Mouse (Mus musculus) left cerebral cortex, postnatal 36 days (tissue): Measurements from ENCODE around the gene Dennd2d. TPM values are rescaled to one million over a fixed set of nuclear protein-coding genes. Genes with fewer than 3 reads are reported as not detected.
A peak's percentile ranks its signal among the peaks of the same experiment; 100 is the strongest.

Experiments used
- DNase-seq, 2 experiments: peaks; one replicate each; pipeline ENCODE4 v3.0.0; 2021 to 2022; ENCODE audit warnings: low spot score in 2 of 2, mixed read lengths in 1 of 2
- intact Hi-C: fragments of 180-260 bp; cut with DNase I; formaldehyde crosslinking; loops from one replicate; pipeline ENCODE4 v1.15.1; 2025
- total RNA-seq, 2 experiments: library from RNA; stranded (reverse); gene quantifications; 2 replicates each; pipeline ENCODE4 v1.2.3; 2021

Dennd2d gene
- under 1 TPM in 1 of 2 experiments, not detected in 1; 0.18 TPM for total RNA-seq

DNA sequence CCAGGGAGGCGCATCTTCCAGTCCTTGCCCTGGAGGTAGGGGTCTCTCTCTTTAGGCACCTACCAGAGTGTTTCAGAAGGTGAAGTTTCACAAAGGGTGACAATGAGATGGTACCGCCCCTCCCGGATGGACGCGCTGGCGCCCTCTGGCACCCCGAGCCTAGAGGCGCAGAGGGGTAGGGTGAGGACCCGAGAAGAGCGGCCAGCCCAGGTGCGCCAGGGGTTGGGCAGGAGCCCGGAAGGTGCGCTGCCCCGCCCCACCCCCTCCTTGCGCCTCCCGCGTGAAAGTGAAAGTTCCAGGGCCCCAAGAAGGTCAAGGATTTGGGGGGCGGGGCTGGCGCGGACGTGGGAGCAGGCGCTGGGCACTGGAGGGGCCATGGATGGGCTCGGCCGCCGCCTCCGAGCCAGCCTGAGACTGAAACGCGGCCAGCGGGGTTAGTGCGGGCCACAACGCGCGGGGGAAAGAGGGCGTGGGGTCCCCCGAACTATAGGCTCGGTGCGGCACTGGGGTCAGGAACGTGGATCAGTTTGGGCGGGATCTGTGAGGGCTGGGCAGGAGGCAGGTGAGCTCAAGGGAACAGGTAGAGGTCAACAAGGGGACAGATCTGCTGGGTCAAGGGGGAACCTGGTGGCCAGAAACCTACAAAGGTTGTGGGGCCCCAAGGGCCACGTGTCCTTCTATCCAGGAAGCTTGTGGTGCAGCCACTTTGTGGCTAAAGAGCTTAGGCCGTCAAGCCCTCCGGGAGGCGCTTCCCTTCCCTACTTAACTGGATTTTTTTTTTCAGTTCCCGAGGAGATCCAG, at the start of gene Dennd2d:
Gene Dennd2d (plus strand): TSS at position 125 of the 801 bp plus-strand sequence.
- intact Hi-C loops: no loop called here
- no peak for DNase-seq

DNA sequence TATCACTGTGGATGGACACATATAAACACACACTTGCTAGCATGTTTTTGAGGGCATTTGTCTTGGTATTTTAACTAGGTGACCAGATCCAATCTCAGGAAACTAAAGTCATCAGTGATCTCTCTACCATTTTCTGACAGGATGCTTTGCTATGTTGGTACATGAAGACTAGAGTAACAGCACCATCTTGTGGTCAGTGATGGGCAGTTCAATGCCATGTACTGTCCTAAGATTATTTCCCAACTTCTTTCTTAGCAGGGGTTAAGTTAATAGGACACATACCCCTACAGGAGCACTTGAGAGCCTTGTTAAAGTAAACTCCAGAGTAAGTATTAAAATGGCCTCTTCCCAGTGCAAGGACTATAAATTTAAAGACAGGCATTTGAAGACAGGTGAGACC, 33.6 kb upstream of the Dennd2d start:
- DNase-seq: peak in 1 of 2 experiments; percentile 18
- intact Hi-C loops: loop anchor here (1.0 to 10.0 kb wide), 2 partner anchors 424 to 456 kb away; no protein-coding TSS in a partner anchor

DNA sequence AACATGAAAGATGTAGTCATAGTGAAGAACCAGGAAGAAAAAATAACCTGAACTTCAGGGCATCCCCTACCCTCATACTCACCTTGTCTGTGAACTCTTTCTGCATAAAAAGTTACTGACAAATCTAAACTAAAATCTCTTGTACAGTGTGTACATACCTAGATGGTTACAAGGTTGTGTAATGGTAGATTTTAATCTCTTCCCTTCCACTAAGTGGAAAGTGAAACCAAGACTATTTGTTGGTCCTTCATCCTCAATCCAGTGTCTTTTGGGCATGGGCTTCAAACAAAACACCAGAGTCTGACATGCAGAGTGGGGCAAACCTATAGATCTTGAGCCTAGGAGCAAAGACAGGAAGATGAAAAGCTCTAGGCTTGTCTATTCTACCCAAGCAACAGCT, 33.2 kb upstream of the Dennd2d start:
- intact Hi-C loops: loop anchor here (1.0 to 10.0 kb wide), 2 partner anchors 424 to 457 kb away; no protein-coding TSS in a partner anchor
- no peak for DNase-seq

DNA sequence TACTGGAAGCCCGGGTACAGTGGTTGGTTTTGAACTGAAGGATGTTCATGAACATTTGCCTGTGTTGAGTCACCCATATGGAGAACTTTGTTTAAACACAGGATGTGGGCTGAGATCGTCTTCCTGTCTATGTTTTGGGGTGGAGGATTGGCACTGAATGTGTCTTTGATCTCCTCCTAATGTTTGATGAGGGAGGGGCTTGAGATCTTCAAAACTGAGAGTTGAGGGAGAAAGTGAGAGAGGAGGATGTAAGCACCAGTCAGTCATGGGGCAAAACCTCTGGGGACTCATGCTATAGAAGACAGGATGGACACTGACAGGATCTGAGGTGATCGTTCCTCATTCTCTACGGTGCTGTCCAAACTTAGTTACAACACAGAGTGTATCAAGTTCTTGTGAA, 32.6 kb upstream of the Dennd2d start:
- intact Hi-C loops: loop anchor here (10.0 kb wide), 1 partner anchor 425 kb away; no protein-coding TSS in a partner anchor

DNA sequence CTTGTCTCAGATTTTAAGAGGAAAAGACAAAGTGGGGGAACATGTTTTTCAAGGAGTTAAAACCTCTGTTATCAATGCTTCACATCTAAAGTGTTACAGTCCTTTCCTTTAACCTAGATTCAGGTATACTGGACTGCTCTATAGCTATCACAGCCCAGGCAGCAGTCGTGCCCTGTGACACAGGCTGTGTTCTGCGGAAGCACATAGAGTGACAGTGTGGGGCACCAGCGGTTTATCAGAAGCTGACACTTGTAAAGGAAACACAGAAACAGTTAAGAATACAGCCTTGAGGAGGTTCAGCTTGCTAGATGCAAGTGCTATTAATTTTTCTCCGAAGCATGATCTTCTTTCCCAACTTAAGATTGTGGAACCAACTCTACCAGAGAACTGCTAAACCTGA, 29.6 kb upstream of the Dennd2d start:
- intact Hi-C loops: no loop called here
- DNase-seq: no peak

More for the DNA sequence above, 32.6 kb upstream of the Dennd2d start:
- DNase-seq: no peak

DNA sequence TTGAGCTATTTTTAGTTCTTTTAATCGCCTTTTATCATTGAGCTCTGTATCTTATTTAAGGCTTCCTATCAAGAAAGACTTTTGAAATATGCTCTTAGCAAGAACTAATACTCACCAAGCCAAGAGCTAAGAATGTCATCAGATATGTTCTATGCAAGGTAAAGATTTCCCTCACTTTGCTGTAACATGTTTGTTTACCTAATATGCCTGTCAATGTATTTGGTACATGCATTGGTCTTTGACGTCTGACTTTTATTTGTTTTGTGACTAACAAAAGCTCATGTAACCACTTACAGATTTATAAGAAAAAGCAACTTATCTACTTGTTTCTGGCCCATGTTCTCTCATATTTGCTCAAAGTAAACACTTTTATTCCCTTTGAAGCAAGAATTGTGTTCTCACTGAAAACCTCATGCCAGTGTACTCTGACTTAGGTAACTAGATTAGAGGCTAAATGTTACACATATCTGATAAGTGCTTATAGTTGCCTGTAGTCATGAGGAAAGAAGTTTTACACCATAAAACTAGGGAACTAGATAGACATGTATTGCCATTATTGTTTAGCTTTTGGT, 24.8 kb upstream of the Dennd2d start:
- intact Hi-C loops: no loop called here

DNA sequence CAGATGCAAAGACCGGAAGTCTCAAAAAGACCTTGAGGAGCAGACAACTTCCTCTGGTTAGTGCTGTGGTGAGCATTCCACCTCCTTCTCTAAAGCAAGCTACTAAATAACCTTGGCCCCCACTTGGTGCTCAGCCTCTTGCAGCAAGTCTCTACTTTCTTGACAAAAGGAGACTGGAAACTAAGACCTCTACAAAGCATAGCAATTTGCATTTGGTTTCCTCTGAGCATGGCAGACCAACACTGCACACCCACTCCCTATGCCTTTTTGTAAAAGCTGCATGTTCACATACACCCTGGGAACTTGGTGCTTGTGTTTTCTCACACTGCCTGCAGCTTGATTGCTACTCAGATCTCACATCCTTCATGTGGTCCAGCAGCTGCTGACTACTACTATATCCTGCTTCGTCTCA, 20.1 kb upstream of the Dennd2d start:
- intact Hi-C loops: no loop called here

More for the DNA sequence above, 24.8 kb upstream of the Dennd2d start:
- no peak for DNase-seq

DNA sequence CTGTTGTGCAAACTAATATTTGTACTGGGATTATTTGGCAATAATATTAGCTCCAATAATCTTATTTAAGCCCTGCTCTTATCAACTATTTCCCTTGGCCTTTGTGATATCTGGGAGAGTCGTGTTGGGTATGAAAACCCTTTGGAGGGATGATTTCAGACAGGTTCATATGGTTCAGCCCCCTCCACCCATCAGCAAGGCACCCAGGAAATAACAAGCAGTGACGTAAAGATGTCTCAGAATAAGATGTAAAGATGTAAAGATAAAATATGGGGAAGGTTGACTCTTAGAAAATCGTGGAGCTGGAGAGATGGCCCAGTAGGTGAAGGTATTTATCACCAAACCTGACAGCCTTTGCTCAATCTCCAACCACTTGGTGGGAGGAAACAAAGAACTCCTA, 19.7 kb upstream of the Dennd2d start:
- DNase-seq: no peak
- intact Hi-C loops: no loop called here

More for the DNA sequence above, 20.1 kb upstream of the Dennd2d start:
- DNase-seq: no peak

DNA sequence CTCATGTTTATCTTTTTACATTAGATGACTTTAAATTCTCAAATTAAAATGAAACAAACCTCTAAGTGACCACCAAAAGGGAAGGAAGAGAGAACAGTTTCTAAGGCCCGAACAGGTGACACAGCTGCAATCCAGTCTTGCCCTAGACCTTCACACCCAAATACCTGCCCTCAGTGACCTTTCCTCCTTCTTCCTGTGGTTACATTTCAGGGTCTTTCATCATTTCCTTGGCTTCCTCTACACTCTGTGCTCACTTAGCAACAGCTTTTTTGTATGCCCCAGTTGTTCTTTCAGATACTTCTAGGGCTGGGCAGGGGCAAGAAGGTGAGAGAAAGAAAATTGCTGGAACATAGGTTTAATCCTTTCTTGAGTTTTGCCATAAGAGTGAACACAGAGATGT, 17.5 kb upstream of the Dennd2d start:
- no peak for DNase-seq
- intact Hi-C loops: no loop called here

DNA sequence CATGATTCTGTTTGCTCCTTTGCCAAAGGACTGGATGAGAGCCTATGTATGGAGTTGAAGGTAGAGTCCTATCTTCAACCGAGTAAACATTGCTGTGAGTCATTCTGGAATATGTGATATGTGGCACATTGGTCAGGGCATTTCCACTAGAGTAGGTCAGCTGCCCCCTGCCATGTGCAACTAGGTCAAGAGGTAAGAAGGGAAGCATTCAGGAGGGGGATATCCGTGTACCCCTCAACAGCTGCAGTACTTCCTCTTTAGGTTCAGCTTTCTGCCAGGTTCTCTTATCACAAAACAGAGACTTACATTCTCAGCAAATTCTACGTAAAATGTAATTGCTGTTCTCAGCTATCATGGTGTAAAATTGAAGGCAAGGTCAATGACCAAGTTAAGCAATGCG, 8.0 kb upstream of the Dennd2d start:
- intact Hi-C loops: no loop called here
- no peak for DNase-seq

DNA sequence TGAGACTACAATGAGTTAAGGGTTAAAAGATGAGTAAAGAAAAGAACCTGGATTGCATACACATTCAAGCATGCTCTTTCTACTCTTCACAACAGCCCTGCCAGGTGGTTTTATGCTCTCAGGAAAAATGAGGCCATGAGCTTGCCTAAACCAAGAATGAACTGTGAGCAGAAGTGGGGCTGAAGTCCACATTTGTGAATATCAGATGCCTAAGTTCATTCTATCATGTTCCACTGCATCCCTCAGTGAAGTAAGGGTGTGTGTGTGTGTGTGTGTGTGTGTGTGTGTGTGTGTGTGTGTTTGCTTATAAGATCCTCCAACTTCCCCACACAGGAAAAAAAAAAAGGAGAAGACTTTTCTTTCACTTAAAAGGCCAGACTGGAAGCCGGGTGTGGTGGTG, 5.3 kb upstream of the Dennd2d start:
- DNase-seq: no peak
- intact Hi-C loops: no loop called here

DNA sequence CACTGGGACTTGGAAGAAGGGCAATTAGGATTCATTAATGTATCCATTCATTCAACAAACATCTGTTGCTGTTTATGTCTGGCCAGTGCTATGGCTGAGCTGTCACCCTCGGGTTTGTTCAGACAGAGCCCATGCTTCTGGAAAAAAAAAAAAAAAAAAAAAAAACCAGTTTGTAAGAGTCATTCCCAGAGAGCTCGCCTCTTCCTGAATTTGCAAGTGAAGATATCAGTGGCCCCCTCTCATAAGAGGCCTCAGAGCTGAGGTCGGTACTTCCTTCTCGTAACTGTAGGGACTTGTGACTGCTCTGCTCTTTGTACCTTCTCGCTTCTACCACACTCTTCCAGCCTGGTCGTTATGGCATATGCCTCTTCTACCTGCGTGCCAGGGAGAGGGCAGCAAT, 1.1 kb downstream of the Dennd2d start:
- no peak for DNase-seq
- intact Hi-C loops: no loop called here

DNA sequence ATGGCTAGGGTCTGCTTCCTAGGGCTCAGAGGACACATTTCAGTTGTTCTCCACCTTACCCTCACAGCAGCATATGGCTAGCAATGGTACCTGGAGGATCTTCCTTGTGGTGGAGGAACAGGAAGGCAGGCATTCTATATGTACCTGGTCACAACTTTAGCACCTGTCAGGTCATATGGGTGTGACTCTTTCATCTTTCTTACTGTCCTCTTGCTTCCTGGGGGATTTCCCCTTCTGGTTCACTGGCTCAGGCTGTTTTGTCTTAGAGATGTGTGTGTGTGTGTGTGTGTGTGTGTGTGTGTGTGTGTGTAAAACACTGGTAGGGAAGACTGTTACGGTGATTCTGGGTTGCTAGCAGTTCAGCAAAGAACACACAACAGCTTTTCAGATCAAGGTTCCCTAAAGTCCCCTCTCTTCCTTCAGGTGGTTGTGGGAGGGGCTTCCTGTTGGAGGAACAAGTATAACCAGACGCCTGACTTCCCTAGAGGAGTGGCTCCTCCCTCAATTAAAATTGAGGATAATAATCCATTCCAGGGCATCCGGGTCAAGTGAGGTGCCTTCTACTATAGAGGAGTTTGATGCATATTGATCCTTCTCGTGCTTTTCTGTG, 1.7 kb downstream of the Dennd2d start:
- intact Hi-C loops: no loop called here
- DNase-seq: no peak

DNA sequence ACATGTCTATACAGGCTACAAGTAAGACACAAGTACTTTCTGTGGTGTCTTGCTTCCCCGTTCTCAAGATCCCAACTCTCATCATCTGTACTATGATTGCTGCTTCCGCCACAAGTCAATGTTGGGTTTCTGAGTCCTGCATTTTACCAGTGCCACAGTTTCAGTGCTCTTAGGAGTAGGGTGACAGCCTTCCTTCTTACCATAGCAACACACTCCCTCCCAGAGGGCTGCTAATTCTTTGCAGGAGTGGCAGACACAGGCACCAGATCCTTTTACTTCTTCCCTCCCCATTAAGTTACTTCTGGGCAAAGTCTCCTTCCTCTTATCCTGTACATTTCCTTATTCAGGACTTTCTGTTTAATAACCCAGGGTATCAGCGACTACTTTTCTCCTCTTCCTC, 2.7 kb downstream of the Dennd2d start:
- DNase-seq: no peak
- intact Hi-C loops: no loop called here

DNA sequence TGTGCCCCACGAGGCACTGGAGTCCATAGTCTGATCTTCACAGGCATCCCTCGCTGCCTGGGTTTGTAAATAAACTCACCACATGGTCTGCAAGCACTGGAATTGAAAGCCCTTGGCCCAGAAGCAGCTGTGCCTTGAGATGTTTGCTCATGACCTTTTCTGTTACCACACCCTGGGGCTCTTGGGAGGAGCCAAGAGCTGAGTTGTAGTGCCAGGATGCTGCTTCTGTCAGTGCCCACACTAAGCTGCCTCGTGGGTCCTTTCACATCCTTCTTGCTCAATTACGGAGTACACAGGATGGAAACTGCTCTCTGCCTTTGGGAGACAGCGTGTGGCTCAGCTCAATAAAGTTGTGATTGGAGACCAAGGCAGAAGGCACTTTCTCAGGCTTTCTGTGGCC, 3.6 kb downstream of the Dennd2d start:
- intact Hi-C loops: no loop called here
- DNase-seq: no peak

DNA sequence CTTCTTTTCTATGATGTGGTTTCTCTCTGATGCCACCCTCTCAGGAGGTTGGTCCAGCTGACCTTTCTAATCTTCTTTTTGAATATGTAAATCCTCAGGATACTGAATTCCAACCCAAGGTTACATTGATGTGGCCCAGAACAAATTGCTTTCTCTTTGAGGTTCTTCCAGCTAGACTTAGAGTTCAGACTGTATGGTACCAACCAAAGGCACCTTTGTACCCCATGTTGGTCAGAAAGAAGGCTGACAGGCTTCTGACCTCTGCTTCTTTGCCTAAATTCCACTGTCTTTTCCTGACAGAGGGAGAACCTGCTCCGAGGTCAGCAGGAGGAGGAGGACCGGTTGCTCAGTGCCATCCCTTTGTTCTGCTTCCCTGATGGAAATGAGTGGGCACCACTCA, 5.3 kb downstream of the Dennd2d start:
- no peak for DNase-seq
- intact Hi-C loops: no loop called here

DNA sequence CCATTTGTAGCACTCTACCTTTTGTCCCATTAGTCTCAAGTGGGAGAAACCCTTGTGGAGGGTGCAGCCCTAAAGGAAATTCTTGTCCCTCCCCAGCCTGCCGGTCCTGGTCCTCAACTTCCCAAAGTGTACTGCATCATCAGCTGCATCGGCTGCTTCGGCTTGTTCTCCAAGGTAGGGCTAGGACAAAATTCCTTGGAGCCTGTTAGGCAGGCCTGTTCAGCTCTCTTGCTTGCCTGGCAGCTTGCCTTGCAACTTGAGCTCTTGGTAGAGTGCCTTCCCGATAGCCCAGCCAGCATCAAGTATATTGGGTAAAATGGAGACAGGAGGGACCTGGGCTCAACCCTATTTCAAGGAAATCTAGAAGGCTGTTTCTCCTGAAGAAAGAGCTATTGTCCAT, 8.0 kb downstream of the Dennd2d start:
- intact Hi-C loops: no loop called here
- no peak for DNase-seq

DNA sequence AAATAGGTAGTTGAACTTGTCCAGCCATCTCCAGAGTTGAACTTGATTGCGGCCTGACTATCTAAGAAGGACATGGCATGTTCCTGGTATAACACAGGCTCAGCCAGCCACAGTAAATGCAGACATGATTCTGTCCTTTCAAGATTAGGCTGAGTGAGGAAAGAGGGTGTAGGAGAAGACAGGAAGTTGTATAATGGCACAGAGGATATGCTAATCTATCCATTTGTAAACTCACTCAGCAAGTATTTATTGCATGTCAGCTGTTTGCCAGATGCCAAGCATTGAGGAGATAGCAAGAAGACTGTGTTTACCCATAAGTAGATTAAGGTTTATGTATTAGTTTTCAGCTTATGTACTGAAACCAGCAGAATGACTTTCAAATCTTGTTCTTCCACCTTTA, 10.5 kb downstream of the Dennd2d start:
- no peak for DNase-seq
- intact Hi-C loops: no loop called here

DNA sequence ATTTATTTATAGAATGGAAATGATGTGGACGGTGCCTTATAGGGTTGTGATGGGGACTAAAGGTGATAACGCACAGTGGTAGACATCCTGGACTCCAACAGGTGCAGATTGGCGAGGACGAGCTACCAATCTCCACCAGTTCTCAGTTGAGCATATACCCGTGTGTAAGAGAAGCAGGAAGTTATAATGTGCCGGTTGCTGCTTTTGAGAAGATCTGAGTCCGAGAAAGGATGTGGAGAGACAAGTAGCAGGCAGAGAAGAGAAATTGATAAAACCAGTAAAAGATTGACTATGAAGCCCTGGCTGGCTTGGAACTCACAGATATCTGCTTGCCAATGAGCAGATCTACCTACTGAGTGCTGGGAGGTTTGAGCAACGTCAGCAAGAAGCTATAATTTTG, 11.0 kb downstream of the Dennd2d start:
- DNase-seq: no peak
- intact Hi-C loops: no loop called here

DNA sequence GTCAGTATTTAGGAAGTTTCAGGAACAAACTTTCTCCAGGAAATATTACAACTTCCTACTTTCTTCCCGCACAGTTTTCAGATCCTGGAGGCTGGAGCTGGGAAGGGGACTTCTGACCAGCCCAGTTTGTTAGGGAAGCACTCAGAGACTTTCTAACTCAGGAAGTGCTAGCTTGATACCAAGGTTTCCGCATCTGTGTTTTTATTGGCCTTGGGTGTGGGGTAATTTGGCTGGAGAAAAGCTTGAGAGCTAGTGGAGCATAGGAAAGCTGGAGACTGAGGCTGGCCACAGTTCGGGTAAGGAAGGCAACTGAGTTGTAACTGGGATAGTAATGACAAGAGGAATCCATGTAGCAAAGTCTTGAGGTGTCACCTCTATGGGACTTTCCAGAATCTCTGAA, 11.7 kb downstream of the Dennd2d start:
- no peak for DNase-seq
- intact Hi-C loops: no loop called here

DNA sequence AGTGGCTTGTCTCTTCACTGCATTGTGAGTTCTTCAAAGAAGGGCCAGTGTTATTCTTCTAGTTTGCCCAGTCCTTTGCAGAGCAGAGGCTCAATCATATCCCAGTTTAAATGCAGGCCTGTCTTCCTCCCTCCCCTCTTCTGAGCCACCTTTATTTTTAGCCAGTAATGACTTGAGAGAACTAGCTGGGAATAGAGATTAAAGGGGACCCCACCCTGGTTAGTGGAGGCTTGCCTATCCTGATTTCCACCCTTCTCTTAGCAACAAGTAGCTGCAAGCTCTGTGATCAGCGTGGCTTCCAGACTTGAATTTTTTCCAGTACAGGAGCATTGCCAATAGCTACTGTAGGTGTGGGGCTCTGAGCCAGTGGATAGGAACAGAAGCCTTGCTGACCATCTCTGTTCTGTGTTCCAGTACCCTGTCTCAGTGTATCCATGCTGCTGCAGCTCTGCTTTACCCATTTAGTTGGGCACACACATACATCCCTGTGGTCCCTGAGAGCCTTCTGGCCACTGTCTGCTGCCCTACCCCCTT, 12.3 kb downstream of the Dennd2d start:
- intact Hi-C loops: no loop called here
- no peak for DNase-seq
